Mouse (Mus musculus) hindbrain, embryonic 12.5 days (tissue): ENCODE data around the gene Npl. TPM values are rescaled to one million over a fixed set of nuclear protein-coding genes. Genes with fewer than 3 reads are reported as not detected.

Experiments
- ATAC-seq: fragments of 200-750 bp; cut with Nextera tagmentation; 2 replicates; pipeline ENCODE4 v1.8.0; 2017; ENCODE audit warnings: moderate TSS enrichment; ENCODE audit not compliant: low FRiP score
- H3K27ac ChIP-seq: fragments of 300-500 bp; sonication (generic); 2 replicates; pipeline ENCODE4 v1.5.1; 2016; ENCODE audit warnings: mild to moderate bottlenecking
- H3K27me3 ChIP-seq: fragments of 300-500 bp; sonication (generic); 2 replicates; pipeline ENCODE4 v1.6.1; 2016; ENCODE audit warnings: mild to moderate bottlenecking
- H3K36me3 ChIP-seq: fragments of 300-500 bp; sonication (generic); 2 replicates; pipeline ENCODE4 v1.6.1; 2016; ENCODE audit warnings: mild to moderate bottlenecking
- H3K4me1 ChIP-seq: fragments of 300-500 bp; sonication (generic); 2 replicates; pipeline ENCODE4 v1.6.1; 2016
- H3K4me2 ChIP-seq: fragments of 300-500 bp; sonication (generic); replicated peaks from 2 replicates; pipeline ENCODE4 v1.6.1; 2016; ENCODE audit warnings: mild to moderate bottlenecking
- H3K4me3 ChIP-seq: fragments of 300-500 bp; sonication (generic); 2 replicates; pipeline ENCODE4 v1.5.1; 2016; ENCODE audit warnings: mild to moderate bottlenecking
- H3K9ac ChIP-seq: fragments of 300-500 bp; sonication (generic); 2 replicates; pipeline ENCODE4 v1.6.1; 2016; ENCODE audit warnings: mild to moderate bottlenecking, moderate library complexity
- H3K9me3 ChIP-seq: fragments of 300-500 bp; sonication (generic); replicated peaks from 2 replicates; pipeline ENCODE4 v1.6.1; 2016; ENCODE audit warnings: mild to moderate bottlenecking
- WGBS: fragments of 180-500 bp; shearing (Covaris S2); methylation state at CpG from one replicate; pipeline ENCODE4 v1.1.7; 2016; 5-methylcytosine and 5-hydroxymethylcytosine counted together
- polyA plus RNA-seq: library from polyadenylated mRNA; unstranded; fragments of >200 nt; fragmentation: Nextera tagmentation; extraction: Ambion mirVana; gene quantifications from 2 replicates; pipeline ENCODE4 v1.2.1, GENCODE M21; 2016

Gene Npl
- polyA plus RNA-seq, 1 experiment from 2014 or later = 14.7 TPM

GRCm38 (mm10) chr1:153481025-153481412, 68.8 kb downstream of the Npl start:
- H3K9ac ChIP-seq = no peak overlapping the region
- no peak overlapping the region for H3K27ac ChIP-seq
- peaks cover 50% of the 10 kb centered on the region for H3K36me3 ChIP-seq
- no peak overlapping the region for H3K4me2 ChIP-seq
- ATAC-seq = no peak
- H3K27me3 ChIP-seq = no peaks in the 10 kb centered on the region
- H3K9me3 ChIP-seq = no peaks in the 10 kb centered on the region
- WGBS = 81% methylated on average over 1 of the region's 1 CpGs
- H3K4me3 ChIP-seq = no peak overlapping the region
- peaks cover 22% of the 10 kb centered on the region for H3K4me1 ChIP-seq

GRCm38 (mm10) chr1:153480386-153481024, 69.3 kb downstream of the Npl start:
- Histone ChIP-seq H3K9me3 (no peaks in the 10 kb centered on the region), H3K36me3 (peaks cover 52% of the 10 kb centered on the region), H3K4me1 (peaks cover 19% of the 10 kb centered on the region), H3K27me3 (no peaks in the 10 kb centered on the region), H3K4me2 (no peak overlapping the region), H3K27ac (no peak overlapping the region), H3K9ac (no peak overlapping the region), H3K4me3 (no peak overlapping the region)
- ATAC-seq = 0 out of 2 replicates have a peak, but pooled peaks have one; percentile 29
- 46% methylated on average over 1 of the region's 1 CpGs for WGBS

- H3K9ac ChIP-seq = no peak overlapping the region
- WGBS = 93% methylated on average over 1 of the region's 1 CpGs
- no peak overlapping the region for H3K4me2 ChIP-seq
- no peak for ATAC-seq
- H3K27ac ChIP-seq = no peak overlapping the region
- no peak overlapping the region for H3K4me3 ChIP-seq
- H3K36me3 ChIP-seq = peaks cover 62% of the 10 kb centered on the region
- H3K4me1 ChIP-seq = peaks cover 8% of the 10 kb centered on the region; the same call in 1 of the 2 replicates
- H3K9me3 ChIP-seq = no peaks in the 10 kb centered on the region
- H3K27me3 ChIP-seq = no peaks in the 10 kb centered on the region
These were observed 70.5 kb downstream of the Npl start for GRCm38 (mm10) chr1:153479296-153479695.

- H3K27me3 ChIP-seq = no peaks in the 10 kb centered on the region
- ATAC-seq = no peak
- H3K36me3 ChIP-seq = peaks cover 71% of the 10 kb centered on the region
- no peaks in the 10 kb centered on the region for H3K4me1 ChIP-seq
- H3K4me2 ChIP-seq = no peak overlapping the region
- H3K4me3 ChIP-seq = no peak overlapping the region
- H3K9ac ChIP-seq = no peak overlapping the region
- WGBS = 92% methylated on average over 1 of the region's 1 CpGs
- no peaks in the 10 kb centered on the region for H3K9me3 ChIP-seq
- no peak overlapping the region for H3K27ac ChIP-seq
These were observed 88.0 kb downstream of the Npl start for GRCm38 (mm10) chr1:153461796-153462195.

GRCm38 (mm10) chr1:153456137-153456536, 93.7 kb downstream of the Npl start:
- 0 out of 2 replicates have a peak, but pooled peaks have one; percentile 18 for ATAC-seq
- WGBS = 84% methylated on average over 4 of the region's 5 CpGs
- H3K9ac ChIP-seq = no peak overlapping the region
- H3K27ac ChIP-seq = no peak overlapping the region
- peaks cover 60% of the 10 kb centered on the region for H3K36me3 ChIP-seq
- H3K4me2 ChIP-seq = no peak overlapping the region
- no peak overlapping the region for H3K4me3 ChIP-seq
- no peaks in the 10 kb centered on the region for H3K27me3 ChIP-seq
- H3K9me3 ChIP-seq = no peaks in the 10 kb centered on the region
- no peaks in the 10 kb centered on the region for H3K4me1 ChIP-seq

GRCm38 (mm10) chr1:153453146-153453642, 96.7 kb downstream of the Npl start:
- H3K4me2 ChIP-seq = no peak overlapping the region
- no peak overlapping the region for H3K9ac ChIP-seq
- no peak overlapping the region for H3K27ac ChIP-seq
- H3K4me1 ChIP-seq = no peaks in the 10 kb centered on the region
- 85% methylated on average over 3 of the region's 3 CpGs for WGBS
- H3K4me3 ChIP-seq = no peak overlapping the region
- peaks cover 42% of the 10 kb centered on the region for H3K36me3 ChIP-seq
- H3K27me3 ChIP-seq = no peaks in the 10 kb centered on the region
- no peak for ATAC-seq
- H3K9me3 ChIP-seq = no peaks in the 10 kb centered on the region

Other genes starting within 250 kb of the Npl start
- gene Lamc1, start 217.3 kb downstream of the Npl start, polyA plus RNA-seq = 35.7 and 36.0 TPM in 2 replicates
- gene Shcbp1l, start 124.9 kb downstream of the Npl start, polyA plus RNA-seq = 0.20 and 0.39 TPM in 2 replicates
- gene Dhx9, start 62.4 kb downstream of the Npl start, polyA plus RNA-seq = 47.3 and 47.4 TPM in 2 replicates
- 18.3 and 18.6 TPM in 2 replicates for gene Rgs8, start 103.0 kb upstream of the Npl start, polyA plus RNA-seq
- 24.9 and 27.0 TPM in 2 replicates for gene Rgs16, start 190.3 kb upstream of the Npl start, polyA plus RNA-seq
- gene Rnasel, start 199.4 kb upstream of the Npl start, polyA plus RNA-seq = 39.5 and 40.0 TPM in 2 replicates